Mouse (Mus musculus) ES-Bruce4 (cell line): Measurements from ENCODE around the gene Disp2. TPM values are rescaled to one million over a fixed set of nuclear protein-coding genes. Genes with fewer than 3 reads are reported as not detected.

Experiments used
- H3K27ac ChIP-seq: 2 replicates; pipeline ENCODE4 v1.5.1; 2012; ENCODE audit warnings: low read length, inconsistent platforms; ENCODE audit not compliant: insufficient read depth
- H3K27me3 ChIP-seq: 2 replicates; pipeline ENCODE4 v1.6.1; 2012; ENCODE audit warnings: mild to moderate bottlenecking, low read length, inconsistent platforms; ENCODE audit not compliant: control insufficient read depth, poor library complexity, insufficient read depth, severe bottlenecking
- H3K36me3 ChIP-seq: 2 replicates; pipeline ENCODE4 v1.6.1; 2012; ENCODE audit warnings: inconsistent platforms, mild to moderate bottlenecking, low read length, moderate library complexity; ENCODE audit not compliant: control insufficient read depth, poor library complexity, insufficient read depth, severe bottlenecking
- H3K4me1 ChIP-seq: one replicate; pipeline ENCODE4 v1.8.1; 2011; ENCODE audit warnings: low read length; ENCODE audit not compliant: control insufficient read depth, insufficient read depth
- H3K4me3 ChIP-seq: 2 replicates; pipeline ENCODE4 v1.5.1; 2011; ENCODE audit warnings: low read depth, mild to moderate bottlenecking, low read length
- H3K9ac ChIP-seq: 2 replicates; pipeline ENCODE4 v1.6.1; 2012; ENCODE audit warnings: low read depth, mild to moderate bottlenecking, inconsistent platforms; ENCODE audit not compliant: poor library complexity, severe bottlenecking
- H3K9me3 ChIP-seq: replicated peaks from 2 replicates; pipeline ENCODE4 v1.6.1; 2012; ENCODE audit warnings: mild to moderate bottlenecking, low read length, inconsistent platforms; ENCODE audit not compliant: control insufficient read depth, poor library complexity, insufficient read depth, severe bottlenecking
- CTCF ChIP-seq: IDR thresholded peaks from one replicate; pipeline ENCODE4 v1.8.1; 2011; ENCODE audit warnings: low read depth, low read length
- EP300 ChIP-seq: IDR thresholded peaks from 2 replicates; pipeline ENCODE4 v1.6.1; 2011; ENCODE audit warnings: low read depth, low read length; ENCODE audit not compliant: insufficient read depth
- POLR2A ChIP-seq: IDR thresholded peaks from one replicate; pipeline ENCODE4 v1.8.1; 2011; ENCODE audit warnings: low read length; ENCODE audit not compliant: insufficient read depth
- polyA plus RNA-seq: library from polyadenylated mRNA; stranded (reverse); fragments of >200 nt; gene quantifications from 2 replicates; pipeline ENCODE4 v1.2.4, GENCODE M21; 2011; ENCODE audit warnings: low read depth; ENCODE audit not compliant: missing spikeins, insufficient read depth, insufficient read length

The Disp2 gene
- polyA plus RNA-seq, 1 experiment: not detected

DNA sequence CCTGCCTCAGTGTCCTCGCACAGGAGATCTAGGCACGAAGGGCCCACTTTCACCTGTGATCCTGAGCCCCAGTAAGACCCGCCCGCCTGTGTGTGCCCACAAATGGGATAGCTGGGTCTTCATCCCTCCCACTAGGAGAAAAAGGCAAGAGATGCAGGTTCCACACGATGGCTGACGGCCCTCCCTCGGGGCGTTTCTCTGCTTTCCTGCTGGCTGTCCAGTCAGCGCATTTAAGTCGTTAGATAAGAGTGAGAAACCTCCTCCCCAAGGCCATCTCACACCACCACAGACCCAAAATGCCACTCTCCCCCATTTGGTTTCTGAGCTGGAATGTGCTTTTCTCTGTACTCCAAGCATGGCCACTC is 16.8 kb upstream of the Disp2 start:
- H3K27ac ChIP-seq: no peak overlapping the region
- no peaks in the 10 kb centered on the region for H3K36me3 ChIP-seq
- TF ChIP-seq EP300: no peak
- no peak for TF ChIP-seq POLR2A
- TF ChIP-seq CTCF: no peak
- peak overlapping the region; percentile 6; the same call in 1 of the 2 replicates for H3K4me3 ChIP-seq
- H3K9me3 ChIP-seq: no peaks in the 10 kb centered on the region
- H3K4me1 ChIP-seq: no peaks in the 10 kb centered on the region
- no peaks in the 10 kb centered on the region for H3K27me3 ChIP-seq
- peak overlapping the region; percentile 32; the same call in 1 of the 2 replicates for H3K9ac ChIP-seq

GRCm38 (mm10) chr2:118763469-118763868 is 16.1 kb upstream of the Disp2 start:
- Histone ChIP-seq H3K4me3 (no peak overlapping the region), H3K27me3 (no peaks in the 10 kb centered on the region), H3K9ac (no peak overlapping the region), H3K27ac (no peak overlapping the region), H3K4me1 (no peaks in the 10 kb centered on the region), H3K9me3 (no peaks in the 10 kb centered on the region), H3K36me3 (no peaks in the 10 kb centered on the region)
- TF ChIP-seq CTCF (no peak), EP300 (no peak), POLR2A (no peak)

- Histone ChIP-seq H3K4me1 (no peaks in the 10 kb centered on the region), H3K36me3 (no peaks in the 10 kb centered on the region), H3K27ac (no peak overlapping the region)
These were observed 15.3 kb upstream of the Disp2 start for GRCm38 (mm10) chr2:118764094-118764831.

GRCm38 (mm10) chr2:118764875-118765274 is 14.6 kb upstream of the Disp2 start:
- Histone ChIP-seq H3K27me3 (no peaks in the 10 kb centered on the region), H3K27ac (no peak overlapping the region), H3K4me3 (no peak overlapping the region), H3K9me3 (no peaks in the 10 kb centered on the region), H3K9ac (no peak overlapping the region), H3K36me3 (no peaks in the 10 kb centered on the region), H3K4me1 (no peaks in the 10 kb centered on the region)
- TF ChIP-seq CTCF: no peak
- no peak for TF ChIP-seq EP300
- TF ChIP-seq POLR2A: no peak

More at GRCm38 (mm10) chr2:118764094-118764831, 15.3 kb upstream of the Disp2 start:
- TF ChIP-seq EP300 (no peak), POLR2A (no peak), CTCF (peak; percentile 55)
- Histone ChIP-seq H3K9me3 (no peaks in the 10 kb centered on the region), H3K9ac (no peak overlapping the region), H3K27me3 (no peaks in the 10 kb centered on the region), H3K4me3 (no peak overlapping the region)

DNA sequence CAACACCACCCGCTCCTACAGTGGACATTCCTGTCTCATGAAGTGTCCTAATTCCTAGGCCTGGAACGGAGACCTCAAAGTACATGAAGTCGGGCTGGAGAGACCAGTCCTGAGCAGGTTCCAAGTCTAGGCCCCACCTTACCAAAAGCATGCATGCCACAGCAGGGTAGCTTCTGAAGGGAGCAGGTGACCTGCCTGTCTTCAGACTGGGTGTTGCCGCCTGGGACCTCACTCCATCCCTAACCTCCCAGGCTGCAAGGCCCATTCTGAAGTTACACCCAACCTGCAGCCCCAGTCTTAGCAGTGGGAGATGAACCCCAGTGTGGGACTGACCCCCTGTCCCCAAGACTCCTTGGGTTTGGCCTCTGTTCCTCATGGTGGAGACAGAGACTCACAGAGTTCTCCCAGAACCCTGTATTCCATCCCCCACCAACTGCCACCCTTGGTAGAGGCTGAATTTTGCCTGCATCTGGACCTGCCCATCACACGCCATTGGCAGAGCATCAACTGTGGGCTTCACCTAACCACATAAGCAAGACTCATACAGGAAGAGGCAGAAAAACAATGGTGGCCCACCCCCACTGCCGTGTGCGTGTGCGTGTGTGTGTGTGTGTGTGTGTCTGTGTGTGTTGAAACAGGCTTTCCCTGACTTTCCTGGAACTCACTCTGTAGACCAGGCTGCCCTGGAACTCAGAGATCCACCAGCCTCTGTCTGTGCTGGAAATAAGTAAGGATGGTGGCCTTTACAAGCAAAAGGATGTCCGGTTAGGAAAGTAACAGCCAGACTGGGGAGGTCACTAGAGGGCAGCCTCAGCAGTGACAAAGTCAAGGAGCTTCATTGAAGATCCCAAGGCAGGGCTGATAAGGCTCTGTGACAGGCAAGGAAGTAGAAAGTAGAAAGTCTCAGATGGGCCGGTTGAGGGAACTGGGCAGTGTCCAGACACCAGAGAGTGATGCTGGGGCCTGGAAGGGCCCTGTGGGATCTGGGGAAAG is 13.2 kb upstream of the Disp2 start:
- no peak for TF ChIP-seq EP300
- no peak for TF ChIP-seq POLR2A
- TF ChIP-seq CTCF: peak; percentile 9
- Histone ChIP-seq H3K4me3 (no peak overlapping the region), H3K4me1 (no peaks in the 10 kb centered on the region)

More for the DNA sequence above, 13.2 kb upstream of the Disp2 start:
- H3K27ac ChIP-seq: no peak overlapping the region
- no peak overlapping the region for H3K9ac ChIP-seq
- H3K27me3 ChIP-seq: no peaks in the 10 kb centered on the region
- H3K36me3 ChIP-seq: no peaks in the 10 kb centered on the region
- no peaks in the 10 kb centered on the region for H3K9me3 ChIP-seq
